Mouse (Mus musculus) lung, embryonic 16.5 days (tissue): ENCODE measurements at regions not wholly inside any gene's neighbourhood (a gene's known extent, or its start where the extent isn't known, plus 50 kb on each side); places are given as distances from the start of the nearest gene placed in this dataset.
A peak's percentile ranks its signal among the peaks of the same experiment; 100 is the strongest.
"Not testable (repeated sequence)": the region's sequence is repeated elsewhere in the genome, so short reads cannot be mapped to it uniquely, and the experiment has no call there.

ENCODE experiments used
- ATAC-seq: fragments of 200-750 bp; cut with Nextera tagmentation; 2 replicates; pipeline ENCODE4 v1.8.0; 2017; ENCODE audit warnings: low read depth, mild to moderate bottlenecking, moderate library complexity
- H3K27ac ChIP-seq: fragments of 300-500 bp; sonication (generic); 2 replicates; pipeline ENCODE4 v1.5.1; 2014; ENCODE audit warnings: mild to moderate bottlenecking, control low read depth, low read length
- H3K27me3 ChIP-seq: fragments of 300-500 bp; sonication (generic); 2 replicates; pipeline ENCODE4 v1.6.1; 2014; ENCODE audit warnings: low read depth, low read length, mixed read lengths; ENCODE audit not compliant: control insufficient read depth, insufficient read depth
- H3K36me3 ChIP-seq: fragments of 300-500 bp; sonication (generic); 2 replicates; pipeline ENCODE4 v1.6.1; 2014; ENCODE audit warnings: low read length; ENCODE audit not compliant: control insufficient read depth, insufficient read depth
- H3K4me1 ChIP-seq: fragments of 300-500 bp; sonication (generic); replicated peaks from 2 replicates; pipeline ENCODE4 v1.6.1; 2014; ENCODE audit warnings: low read length, mixed read lengths; ENCODE audit not compliant: control insufficient read depth, insufficient read depth
- H3K4me2 ChIP-seq: fragments of 300-500 bp; sonication (generic); 2 replicates; pipeline ENCODE4 v1.6.1; 2014; ENCODE audit warnings: low read depth, low read length, control low read depth
- H3K4me3 ChIP-seq: fragments of 300-500 bp; sonication (generic); 2 replicates; pipeline ENCODE4 v1.5.1; 2014; ENCODE audit warnings: mild to moderate bottlenecking, low read length, control low read depth
- H3K9ac ChIP-seq: fragments of 300-500 bp; sonication (generic); 2 replicates; pipeline ENCODE4 v1.6.1; 2014; ENCODE audit warnings: low read length, control low read depth
- H3K9me3 ChIP-seq: fragments of 300-500 bp; sonication (generic); 2 replicates; pipeline ENCODE4 v1.6.1; 2016; ENCODE audit warnings: low read length; ENCODE audit not compliant: control insufficient read depth
- WGBS: fragments of 180-500 bp; shearing (Covaris S2); extraction: QIAGEN DNeasy Blood & Tissue Kit; methylation state at CpG from one replicate; pipeline ENCODE4 v1.1.7; 2014; 5-methylcytosine and 5-hydroxymethylcytosine counted together

- no peaks in the 10 kb centered on the region for H3K36me3 ChIP-seq
- H3K4me1 ChIP-seq = no peaks in the 10 kb centered on the region
- no peak overlapping the region for H3K27ac ChIP-seq
- no peaks in the 10 kb centered on the region for H3K27me3 ChIP-seq
- no peak overlapping the region for H3K9ac ChIP-seq
- H3K4me2 ChIP-seq = no peak overlapping the region
- WGBS = 68% methylated on average over 10 of the region's 10 CpGs
- ATAC-seq = no peak
- no peak overlapping the region for H3K4me3 ChIP-seq
- H3K9me3 ChIP-seq = no peaks in the 10 kb centered on the region
Observed at GRCm38 (mm10) chr3:153144217-153144616, 162.2 kb upstream of the St6galnac5 start.

- Histone ChIP-seq H3K27ac (no peak overlapping the region), H3K36me3 (no peaks in the 10 kb centered on the region), H3K9me3 (no peaks in the 10 kb centered on the region), H3K4me1 (no peaks in the 10 kb centered on the region), H3K4me3 (no peak overlapping the region), H3K27me3 (no peaks in the 10 kb centered on the region), H3K9ac (no peak overlapping the region), H3K4me2 (no peak overlapping the region)
- 85% methylated on average over 5 of the region's 5 CpGs for WGBS
- ATAC-seq = no peak
Observed at GRCm38 (mm10) chr3:153140985-153141384, 158.9 kb upstream of the St6galnac5 start.

GRCm38 (mm10) chr3:153125335-153125734 lies 143.3 kb upstream of the St6galnac5 start:
- WGBS = 64% methylated on average over 5 of the region's 5 CpGs
- Histone ChIP-seq H3K9ac (no peak overlapping the region), H3K4me1 (no peaks in the 10 kb centered on the region), H3K9me3 (no peaks in the 10 kb centered on the region), H3K4me2 (no peak overlapping the region), H3K4me3 (no peak overlapping the region), H3K27me3 (no peaks in the 10 kb centered on the region), H3K36me3 (no peaks in the 10 kb centered on the region), H3K27ac (no peak overlapping the region)
- ATAC-seq = no peak

- Histone ChIP-seq H3K27me3 (no peaks in the 10 kb centered on the region), H3K4me1 (no peaks in the 10 kb centered on the region), H3K4me3 (no peak overlapping the region), H3K27ac (no peak overlapping the region), H3K36me3 (no peaks in the 10 kb centered on the region), H3K9ac (no peak overlapping the region), H3K4me2 (no peak overlapping the region), H3K9me3 (no peaks in the 10 kb centered on the region)
- WGBS = 76% methylated on average over 10 of the region's 10 CpGs
- ATAC-seq = no peak
Observed at GRCm38 (mm10) chr3:153121934-153122333, 139.9 kb upstream of the St6galnac5 start.

- H3K4me3 ChIP-seq = no peak overlapping the region
- H3K27me3 ChIP-seq = no peaks in the 10 kb centered on the region
- H3K4me2 ChIP-seq = no peak overlapping the region
- no peak for ATAC-seq
- no peak overlapping the region for H3K9ac ChIP-seq
- 74% methylated on average over 5 of the region's 5 CpGs for WGBS
- no peaks in the 10 kb centered on the region for H3K36me3 ChIP-seq
- no peaks in the 10 kb centered on the region for H3K9me3 ChIP-seq
- no peak overlapping the region for H3K27ac ChIP-seq
- H3K4me1 ChIP-seq = no peaks in the 10 kb centered on the region
Observed at GRCm38 (mm10) chr3:153119142-153119541, 137.1 kb upstream of the St6galnac5 start.

GRCm38 (mm10) chr3:153118643-153119042 lies 136.6 kb upstream of the St6galnac5 start:
- Histone ChIP-seq H3K9ac (no peak overlapping the region), H3K4me3 (no peak overlapping the region), H3K4me1 (no peaks in the 10 kb centered on the region), H3K27ac (no peak overlapping the region), H3K36me3 (no peaks in the 10 kb centered on the region), H3K4me2 (no peak overlapping the region), H3K9me3 (no peaks in the 10 kb centered on the region), H3K27me3 (no peaks in the 10 kb centered on the region)
- no peak for ATAC-seq
- 91% methylated on average over 1 of the region's 1 CpGs for WGBS

GRCm38 (mm10) chr3:153105591-153105990 lies 123.5 kb upstream of the St6galnac5 start:
- ATAC-seq = no peak
- Histone ChIP-seq H3K4me3 (no peak overlapping the region), H3K27ac (no peak overlapping the region), H3K27me3 (no peaks in the 10 kb centered on the region), H3K4me1 (no peaks in the 10 kb centered on the region), H3K9ac (no peak overlapping the region), H3K4me2 (no peak overlapping the region), H3K9me3 (no peaks in the 10 kb centered on the region), H3K36me3 (no peaks in the 10 kb centered on the region)
- 82% methylated on average over 5 of the region's 5 CpGs for WGBS

GRCm38 (mm10) chr3:153090572-153090971 lies 108.5 kb upstream of the St6galnac5 start:
- H3K36me3 ChIP-seq, H3K4me3 ChIP-seq, H3K27ac ChIP-seq, H3K9me3 ChIP-seq, H3K27me3 ChIP-seq, ATAC-seq, H3K4me2 ChIP-seq, H3K9ac ChIP-seq, H3K4me1 ChIP-seq: not testable (repeated sequence)
- WGBS = 85% methylated on average over 4 of the region's 4 CpGs

GRCm38 (mm10) chr3:153085096-153085788 lies 103.2 kb upstream of the St6galnac5 start:
- Histone ChIP-seq H3K36me3 (no peaks in the 10 kb centered on the region), H3K27me3 (no peaks in the 10 kb centered on the region), H3K4me3 (no peak overlapping the region), H3K9me3 (no peaks in the 10 kb centered on the region), H3K9ac (no peak overlapping the region), H3K4me2 (no peak overlapping the region), H3K27ac (no peak overlapping the region), H3K4me1 (peaks cover 8% of the 10 kb centered on the region)
- WGBS = 35% methylated on average over 17 of the region's 17 CpGs
- peak; percentile 60 for ATAC-seq
